Mouse (Mus musculus) thymus, adult 2 months (tissue): Measurements from ENCODE around the gene Ccdc103.

Experiments used
- CTCF ChIP-seq: fragments of 200-500 bp; IDR thresholded peaks from 2 replicates; pipeline ENCODE4 v1.5.1; 2012; ENCODE audit warnings: mild to moderate bottlenecking, control low read depth, low read length, moderate library complexity, borderline replicate concordance; ENCODE audit not compliant: control insufficient read depth, poor library complexity, insufficient read depth; ENCODE audit errors: extremely low read depth
- POLR2A ChIP-seq: fragments of 200-500 bp; IDR thresholded peaks from 2 replicates; pipeline ENCODE4 v1.6.1; 2012; ENCODE audit warnings: mild to moderate bottlenecking, low read length, control low read depth, moderate library complexity; ENCODE audit not compliant: control insufficient read depth, poor library complexity, insufficient read depth; ENCODE audit errors: extremely low read depth

DNA sequence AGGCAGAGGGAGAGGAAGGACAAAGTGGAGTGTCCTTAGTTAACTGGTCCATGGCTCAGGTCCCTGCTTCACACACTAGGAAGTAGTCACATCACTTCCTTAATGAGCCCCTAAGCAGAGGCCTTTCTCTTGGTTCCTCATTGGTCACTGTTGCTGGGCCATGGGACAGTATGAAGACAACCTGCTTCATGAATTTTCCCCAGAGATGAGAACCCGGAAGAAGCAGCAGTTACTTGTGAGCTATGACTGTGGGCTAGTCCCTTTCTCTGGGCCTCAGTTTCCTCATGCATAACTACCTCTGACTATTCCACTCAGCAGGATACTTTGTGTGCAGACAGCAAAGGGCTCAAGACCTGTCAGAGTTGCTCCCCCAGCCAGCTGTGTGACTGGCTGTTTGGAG lies 43.6 kb upstream of the Ccdc103 start:
- TF ChIP-seq POLR2A = no peak
- TF ChIP-seq CTCF = no peak
